Comparison of ENCODE assay signal across 9 mouse cellular contexts in the genomic region with DNA sequence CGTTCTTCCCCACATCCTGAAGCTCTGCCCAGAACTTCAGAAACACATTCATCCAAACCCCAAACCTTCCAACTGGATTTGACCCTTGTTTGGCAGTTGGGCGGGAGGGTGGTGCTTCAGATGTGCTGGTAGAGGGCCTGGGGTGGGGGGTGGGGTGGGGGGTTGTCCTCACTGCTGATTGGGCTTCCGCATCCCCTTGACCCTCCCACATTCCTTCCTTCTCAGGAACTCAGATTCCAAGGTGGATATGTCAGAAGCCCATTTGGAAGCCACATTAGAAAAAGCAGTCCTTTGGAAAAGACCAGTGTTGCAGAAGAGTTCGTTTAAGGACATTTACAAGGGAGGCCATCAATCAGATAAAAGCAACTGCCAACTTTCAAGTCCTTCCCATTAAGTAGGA. TPM values are rescaled to one million over a fixed set of nuclear protein-coding genes. Genes with fewer than 3 reads are reported as not detected.
DNase-seq lines count a peak whose midpoint lies in the region; ATAC-seq and TF ChIP-seq lines count a peak whose summit lies in the region.
"Had no signal": no experiment of that assay in that cellular context is flagged by ENCODE, and none has a peak within 500 bp of the region (broad histone marks: within the 10 kb centered on the region; RNA-seq: fewer than 3 reads in every experiment).

No protein-coding gene starts in this region.

- peaks cover 32% of the 10 kb centered on the region for H3K27me3 ChIP-seq in forebrain, embryonic 13.5 days
- H3K27me3 ChIP-seq in forebrain, embryonic 14.5 days (replicated peaks; ENCODE audit: control insufficient read depth, insufficient read depth, low read length): no peaks in the 10 kb centered on the region
- 0 out of 2 replicates have a peak, but pooled peaks cover 5% of the 10 kb centered on the region for H3K27me3 ChIP-seq in kidney, embryonic 14.5 days (ENCODE audit: control insufficient read depth, insufficient read depth, low read length)
- H3K27me3 ChIP-seq in neural tube, embryonic 13.5 days: peaks cover 34% of the 10 kb centered on the region
- peaks cover 22% of the 10 kb centered on the region for H3K27me3 ChIP-seq in midbrain, embryonic 13.5 days

- intact Hi-C loops in gastrocnemius, adult 2 months (cut with DNase I): no loop called here

- no peak for ATAC-seq in forebrain, embryonic 13.5 days
- ATAC-seq in forebrain, embryonic 14.5 days: no peak
- no peak for ATAC-seq in kidney, embryonic 14.5 days (ENCODE audit: low FRiP score, low TSS enrichment)
- ATAC-seq in neural tube, embryonic 13.5 days (ENCODE audit: low read depth): no peak
- no peak for ATAC-seq in midbrain, embryonic 13.5 days

- H3K36me3 ChIP-seq in forebrain, embryonic 13.5 days (ENCODE audit: poor library complexity, severe bottlenecking): no peaks in the 10 kb centered on the region
- H3K36me3 ChIP-seq in forebrain, embryonic 14.5 days (ENCODE audit: control insufficient read depth, insufficient read depth, low read length): no peaks in the 10 kb centered on the region
- H3K36me3 ChIP-seq in kidney, embryonic 14.5 days (ENCODE audit: control insufficient read depth, insufficient read depth, low read length): no peaks in the 10 kb centered on the region
- no peaks in the 10 kb centered on the region for H3K36me3 ChIP-seq in neural tube, embryonic 13.5 days
- no peaks in the 10 kb centered on the region for H3K36me3 ChIP-seq in midbrain, embryonic 13.5 days

- no peak overlapping the region for H3K9ac ChIP-seq in forebrain, embryonic 13.5 days
- no peak overlapping the region for H3K9ac ChIP-seq in forebrain, embryonic 14.5 days (ENCODE audit: low read length)
- H3K9ac ChIP-seq in kidney, embryonic 14.5 days (ENCODE audit: low read depth, low read length): no peak overlapping the region
- H3K9ac ChIP-seq in neural tube, embryonic 13.5 days: no peak overlapping the region
- no peak overlapping the region for H3K9ac ChIP-seq in midbrain, embryonic 13.5 days (replicated peaks)

- WGBS in forebrain, embryonic 13.5 days: 86% methylated on average over 4 of the region's 4 CpGs
- WGBS in forebrain, embryonic 14.5 days: 70% methylated on average over 4 of the region's 4 CpGs
- WGBS in kidney, embryonic 14.5 days: 52% methylated on average over 4 of the region's 4 CpGs
- 67% methylated on average over 4 of the region's 4 CpGs for WGBS in neural tube, embryonic 13.5 days
- 86% methylated on average over 4 of the region's 4 CpGs for WGBS in midbrain, embryonic 13.5 days

- H3K4me3 ChIP-seq in forebrain, embryonic 13.5 days: no peak overlapping the region
- H3K4me3 ChIP-seq in forebrain, embryonic 14.5 days (ENCODE audit: low read depth, low read length): no peak overlapping the region
- peak overlapping the region; percentile 80 for H3K4me3 ChIP-seq in gastrocnemius, adult 2 months
- peak overlapping the region; percentile 65; the same call in 1 of the 2 replicates for H3K4me3 ChIP-seq in kidney, embryonic 14.5 days (ENCODE audit: low read length)
- peak overlapping the region; percentile 63 for H3K4me3 ChIP-seq in neural tube, embryonic 13.5 days
- no peak overlapping the region for H3K4me3 ChIP-seq in midbrain, embryonic 13.5 days (replicated peaks)

- H3K9me3 ChIP-seq in forebrain, embryonic 13.5 days (replicated peaks): no peaks in the 10 kb centered on the region
- H3K9me3 ChIP-seq in forebrain, embryonic 14.5 days (replicated peaks; ENCODE audit: control insufficient read depth, low read length): no peaks in the 10 kb centered on the region
- no peaks in the 10 kb centered on the region for H3K9me3 ChIP-seq in kidney, embryonic 14.5 days (ENCODE audit: control insufficient read depth, low read length)
- H3K9me3 ChIP-seq in neural tube, embryonic 13.5 days: no peaks in the 10 kb centered on the region
- no peaks in the 10 kb centered on the region for H3K9me3 ChIP-seq in midbrain, embryonic 13.5 days

- no peak for DNase-seq in forebrain, embryonic 14.5 days (ENCODE audit: low spot score)
- DNase-seq in gastrocnemius, adult 2 months: peak; percentile 75
- DNase-seq in cerebellum, adult 18-20 months: no peak
- no peak for DNase-seq in right cerebral cortex, postnatal 25 days

- H3K4me2 ChIP-seq in forebrain, embryonic 13.5 days: peak overlapping the region; percentile 98
- no peak overlapping the region for H3K4me2 ChIP-seq in forebrain, embryonic 14.5 days (ENCODE audit: low read length)
- peak overlapping the region; percentile 96; the same call in 1 of the 2 replicates for H3K4me2 ChIP-seq in kidney, embryonic 14.5 days (replicated peaks; ENCODE audit: low read depth, low read length)
- peak overlapping the region; percentile 95 for H3K4me2 ChIP-seq in neural tube, embryonic 13.5 days
- no peak overlapping the region for H3K4me2 ChIP-seq in midbrain, embryonic 13.5 days (replicated peaks)

- no peak overlapping the region for H3K27ac ChIP-seq in forebrain, embryonic 13.5 days
- H3K27ac ChIP-seq in forebrain, embryonic 14.5 days (ENCODE audit: low read depth, low read length): no peak overlapping the region
- H3K27ac ChIP-seq in gastrocnemius, adult 2 months: peak overlapping the region; percentile 90
- H3K27ac ChIP-seq in kidney, embryonic 14.5 days (ENCODE audit: low read depth, low read length): no peak overlapping the region
- H3K27ac ChIP-seq in neural tube, embryonic 13.5 days (replicated peaks): no peak overlapping the region
- no peak overlapping the region for H3K27ac ChIP-seq in midbrain, embryonic 13.5 days
- H3K27ac ChIP-seq: macrophage had no signal

- no peak for TF ChIP-seq CTCF in gastrocnemius, adult 2 months (IDR thresholded peaks at IDR 0.05)

- H3K4me1 ChIP-seq in forebrain, embryonic 13.5 days: peaks cover 19% of the 10 kb centered on the region
- peaks cover 9% of the 10 kb centered on the region for H3K4me1 ChIP-seq in forebrain, embryonic 14.5 days (ENCODE audit: control insufficient read depth, insufficient read depth, low read length)
- H3K4me1 ChIP-seq in kidney, embryonic 14.5 days (ENCODE audit: control insufficient read depth, insufficient read depth, low read length): peaks cover 3% of the 10 kb centered on the region; the same call in 1 of the 2 replicates
- peaks cover 26% of the 10 kb centered on the region for H3K4me1 ChIP-seq in neural tube, embryonic 13.5 days (replicated peaks)
- peaks cover 17% of the 10 kb centered on the region for H3K4me1 ChIP-seq in midbrain, embryonic 13.5 days (replicated peaks)

RNA-seq across cellular contexts. Expression of a gene that starts 3.2 kb away (rescaled TPM):
- polyA plus RNA-seq in forebrain, embryonic 13.5 days (2015; fragmentation: Nextera tagmentation; extraction: Ambion mirVana): 1.6 and 1.7 TPM in 2 replicates
- 1.5 and 1.6 TPM in 2 replicates for polyA plus RNA-seq in forebrain, embryonic 14.5 days (2014; fragmentation: Nextera tagmentation; extraction: Ambion mirVana)
- total RNA-seq in gastrocnemius, adult 2 months (2021): 1 to 10 TPM; 4.2 to 5.2 TPM
- 3.4 and 3.6 TPM in 2 replicates for polyA plus RNA-seq in kidney, embryonic 14.5 days (2014; fragmentation: Nextera tagmentation; extraction: Ambion mirVana)
- polyA plus RNA-seq in neural tube, embryonic 13.5 days (2015; fragmentation: Nextera tagmentation; extraction: Ambion mirVana): 5.5 and 6.2 TPM in 2 replicates
- 0.93 and 1.1 TPM in 2 replicates for polyA plus RNA-seq in midbrain, embryonic 13.5 days (2015; fragmentation: Nextera tagmentation; extraction: Ambion mirVana)
- polyA plus RNA-seq: macrophage had no signal

Comparison
In these comparisons a context has a peak if more than half of its experiments do, and no peak if none do; other contexts are left out.
1. H3K4me2 ChIP-seq: peak in forebrain, embryonic 13.5 days (single experiment), kidney, embryonic 14.5 days (single experiment) and neural tube, embryonic 13.5 days (single experiment); none in forebrain, embryonic 14.5 days (single experiment) and midbrain, embryonic 13.5 days (single experiment).
2. H3K4me3 ChIP-seq: peak in gastrocnemius, adult 2 months (single experiment), kidney, embryonic 14.5 days (single experiment) and neural tube, embryonic 13.5 days (single experiment); none in forebrain, embryonic 13.5 days (single experiment), forebrain, embryonic 14.5 days (single experiment) and midbrain, embryonic 13.5 days (single experiment).